Mouse (Mus musculus) T-cell, adult 2 months (primary cell): Measurements from ENCODE around the gene Mettl7b.
A peak's percentile ranks its signal among the peaks of the same experiment; 100 is the strongest.

Experiments used
- DNase-seq: peaks from one replicate; pipeline ENCODE4 v3.0.0; 2022; ENCODE audit warnings: low spot score

Mettl7b gene

GRCm38 (mm10) chr10:128947496-128947895 lies 13.3 kb downstream of the Mettl7b start:
- DNase-seq: no peak

GRCm38 (mm10) chr10:128945675-128946074 lies 15.1 kb downstream of the Mettl7b start:
- DNase-seq: peak; percentile 17

- peak; percentile 47 for DNase-seq
Measured at GRCm38 (mm10) chr10:128940475-128941061, 20.2 kb downstream of the Mettl7b start.

- no peak for DNase-seq
Measured at GRCm38 (mm10) chr10:128938974-128939373, 21.8 kb downstream of the Mettl7b start.

- no peak for DNase-seq
Measured at GRCm38 (mm10) chr10:128938457-128938856, 22.3 kb downstream of the Mettl7b start.

- no peak for DNase-seq
Measured at GRCm38 (mm10) chr10:128937756-128938390, 22.9 kb downstream of the Mettl7b start.

- no peak for DNase-seq
Measured at GRCm38 (mm10) chr10:128935826-128936440, 24.9 kb downstream of the Mettl7b start.

GRCm38 (mm10) chr10:128934997-128935787 lies 25.6 kb downstream of the Mettl7b start:
- DNase-seq: no peak

- DNase-seq: no peak
Measured at GRCm38 (mm10) chr10:128933976-128934721, 26.6 kb downstream of the Mettl7b start.

- no peak for DNase-seq
Measured at GRCm38 (mm10) chr10:128933574-128933973, 27.2 kb downstream of the Mettl7b start, which contains the start of gene Itga7. Itga7 (plus strand) TSS chr10:128933818.

GRCm38 (mm10) chr10:128931441-128931840 lies 29.3 kb downstream of the Mettl7b start:
- no peak for DNase-seq

- no peak for DNase-seq
Measured at GRCm38 (mm10) chr10:128929638-128930378, 31.0 kb downstream of the Mettl7b start.

GRCm38 (mm10) chr10:128928356-128928755 lies 32.4 kb downstream of the Mettl7b start:
- DNase-seq: no peak

GRCm38 (mm10) chr10:128923935-128924334 lies 36.9 kb downstream of the Mettl7b start, which contains the start of gene Bloc1s1:
Bloc1s1 (minus strand) TSS chr10:128924035.
- no peak for DNase-seq

GRCm38 (mm10) chr10:128923013-128923691 lies 37.6 kb downstream of the Mettl7b start:
- DNase-seq: peak; percentile 88

GRCm38 (mm10) chr10:128922822-128923012 lies 38.1 kb downstream of the Mettl7b start, which contains the start of gene Rdh5:
Rdh5 (minus strand) TSS chr10:128922888.
- DNase-seq: no peak

GRCm38 (mm10) chr10:128921883-128922821 lies 38.6 kb downstream of the Mettl7b start:
- no peak for DNase-seq

GRCm38 (mm10) chr10:128921251-128921650 lies 39.5 kb downstream of the Mettl7b start:
- DNase-seq: no peak

GRCm38 (mm10) chr10:128920736-128921161 lies 40.0 kb downstream of the Mettl7b start:
- DNase-seq: no peak

GRCm38 (mm10) chr10:128919966-128920365 lies 40.8 kb downstream of the Mettl7b start:
- DNase-seq: no peak
